Mouse (Mus musculus) limb, embryonic 13.5 days (tissue): ENCODE data around the gene C1qtnf7. TPM values are rescaled to one million over a fixed set of nuclear protein-coding genes. Genes with fewer than 3 reads are reported as not detected.

Experiments
- ATAC-seq: fragments of 200-750 bp; cut with Nextera tagmentation; 2 replicates; pipeline ENCODE4 v1.8.0; 2017; ENCODE audit warnings: low read depth, moderate number of reproducible peaks, moderate TSS enrichment; ENCODE audit not compliant: low FRiP score
- H3K27ac ChIP-seq: fragments of 300-500 bp; sonication (generic); 2 replicates; pipeline ENCODE4 v1.5.1; 2015; ENCODE audit warnings: inconsistent platforms, mild to moderate bottlenecking, moderate library complexity
- H3K27me3 ChIP-seq: fragments of 300-500 bp; sonication (generic); 2 replicates; pipeline ENCODE4 v1.6.1; 2015; ENCODE audit warnings: mild to moderate bottlenecking, inconsistent platforms
- H3K36me3 ChIP-seq: fragments of 300-500 bp; sonication (generic); 2 replicates; pipeline ENCODE4 v1.6.1; 2015; ENCODE audit warnings: inconsistent platforms, mild to moderate bottlenecking, moderate library complexity
- H3K4me1 ChIP-seq: fragments of 300-500 bp; sonication (generic); 2 replicates; pipeline ENCODE4 v1.6.1; 2015; ENCODE audit warnings: inconsistent platforms
- H3K4me2 ChIP-seq: fragments of 300-500 bp; sonication (generic); replicated peaks from 2 replicates; pipeline ENCODE4 v1.6.1; 2015; ENCODE audit warnings: inconsistent platforms, mild to moderate bottlenecking, moderate library complexity
- H3K4me3 ChIP-seq: fragments of 300-500 bp; sonication (generic); 2 replicates; pipeline ENCODE4 v1.5.1; 2015; ENCODE audit warnings: moderate library complexity, mild to moderate bottlenecking, inconsistent platforms
- H3K9ac ChIP-seq: fragments of 300-500 bp; sonication (generic); 2 replicates; pipeline ENCODE4 v1.6.1; 2015; ENCODE audit warnings: mild to moderate bottlenecking, inconsistent platforms
- H3K9me3 ChIP-seq: fragments of 300-500 bp; sonication (generic); 2 replicates; pipeline ENCODE4 v1.6.1; 2016; ENCODE audit warnings: inconsistent platforms
- WGBS: fragments of 180-500 bp; shearing (Covaris S2); methylation state at CpG from one replicate; pipeline ENCODE4 v1.1.7; 2015; 5-methylcytosine and 5-hydroxymethylcytosine counted together
- polyA plus RNA-seq: library from polyadenylated mRNA; unstranded; fragments of >200 nt; fragmentation: Nextera tagmentation; extraction: Ambion mirVana; gene quantifications from 2 replicates; pipeline ENCODE4 v1.2.1, GENCODE M21; 2015

Gene C1qtnf7
- polyA plus RNA-seq, 1 experiment from 2014 or later = 10.6 TPM

DNA sequence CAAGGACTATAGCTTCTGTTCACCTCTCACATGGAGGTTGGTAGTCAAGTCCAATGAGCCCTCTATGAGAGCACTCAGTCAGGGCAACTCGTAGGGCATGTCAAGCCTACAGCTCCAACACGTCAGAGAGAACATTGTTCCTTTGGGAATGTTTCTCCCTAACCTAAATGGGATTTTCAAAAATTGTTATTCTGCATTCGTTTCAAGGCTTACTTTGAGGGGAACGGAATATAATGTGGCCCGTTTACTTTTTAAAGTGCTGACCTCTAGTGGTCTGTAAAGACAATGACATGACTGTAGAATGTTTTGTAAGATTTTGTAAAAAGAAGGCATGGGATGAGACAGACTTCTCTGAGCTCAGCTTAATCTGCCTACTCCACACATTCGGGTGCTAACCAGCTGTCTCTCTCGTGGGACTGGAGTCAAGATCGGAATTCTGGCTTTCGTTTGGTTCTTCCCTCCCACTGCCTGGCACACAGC lies 119.3 kb downstream of the C1qtnf7 start:
- H3K4me3 ChIP-seq = no peak overlapping the region
- H3K4me2 ChIP-seq = no peak overlapping the region
- no peaks in the 10 kb centered on the region for H3K27me3 ChIP-seq
- H3K9ac ChIP-seq = no peak overlapping the region
- WGBS = 30% methylated on average over 9 of the region's 9 CpGs
- no peak overlapping the region for H3K27ac ChIP-seq
- H3K9me3 ChIP-seq = no peaks in the 10 kb centered on the region
- H3K4me1 ChIP-seq = no peaks in the 10 kb centered on the region
- ATAC-seq = no peak
- no peaks in the 10 kb centered on the region for H3K36me3 ChIP-seq

DNA sequence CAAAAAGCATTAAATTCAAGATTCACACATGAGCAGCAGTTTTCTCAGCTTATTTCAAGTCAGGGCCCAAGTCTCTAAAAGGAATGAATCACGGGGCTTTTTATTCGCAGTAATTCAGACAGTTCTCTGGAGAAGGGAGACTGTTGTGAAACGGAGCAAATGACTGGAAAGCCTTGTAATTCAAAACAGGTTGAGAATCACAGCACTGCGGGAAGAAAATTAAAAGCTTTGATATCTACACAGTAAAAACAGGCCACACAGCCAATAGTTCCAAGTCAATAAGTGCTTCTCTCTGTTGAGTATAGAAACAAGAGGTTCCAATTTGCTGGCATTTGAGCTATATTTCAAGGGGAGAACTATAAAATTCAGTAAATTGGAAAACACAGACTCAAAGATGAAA lies 129.7 kb downstream of the C1qtnf7 start:
- 14% methylated on average over 4 of the region's 4 CpGs for WGBS
- Histone ChIP-seq H3K27me3 (no peaks in the 10 kb centered on the region), H3K4me1 (peaks cover 6% of the 10 kb centered on the region; the same call in 1 of the 2 replicates), H3K4me2 (no peak overlapping the region), H3K9ac (no peak overlapping the region), H3K9me3 (no peaks in the 10 kb centered on the region), H3K36me3 (no peaks in the 10 kb centered on the region), H3K4me3 (no peak overlapping the region), H3K27ac (no peak overlapping the region)
- ATAC-seq = peak; percentile 75

DNA sequence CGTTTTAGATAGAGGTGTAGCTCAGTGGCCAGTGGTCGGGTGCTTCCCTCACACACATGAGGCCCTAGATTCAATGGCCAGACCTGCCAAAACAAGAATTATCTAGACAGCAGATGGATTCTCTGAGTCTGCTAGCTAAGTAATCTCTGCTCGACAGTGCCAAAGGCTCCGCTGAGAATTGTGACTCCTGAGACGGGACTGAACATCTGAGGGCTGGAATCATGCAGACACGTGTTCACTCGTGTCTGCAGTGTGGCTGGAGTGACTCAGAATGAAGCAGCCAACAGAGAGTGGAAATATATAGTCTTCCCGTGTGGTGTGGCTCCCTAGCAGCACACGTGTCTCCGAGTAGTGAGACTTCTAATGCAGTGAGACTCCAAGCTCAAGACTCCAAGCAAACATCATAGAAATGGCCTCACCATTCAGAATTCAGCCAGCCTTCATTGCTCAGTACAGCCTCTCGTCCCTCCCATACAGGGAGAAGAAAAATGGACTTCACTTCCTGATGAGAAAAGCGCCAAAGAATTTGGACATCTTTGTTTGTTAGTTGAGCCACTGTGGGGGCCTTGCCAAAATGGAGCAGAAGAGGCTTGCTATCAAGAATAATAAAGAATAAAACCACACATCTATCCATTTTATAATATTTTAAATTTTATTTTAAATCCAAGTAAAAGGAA lies 131.9 kb downstream of the C1qtnf7 start:
- H3K27me3 ChIP-seq = no peaks in the 10 kb centered on the region
- 83% methylated on average over 12 of the region's 12 CpGs for WGBS
- no peaks in the 10 kb centered on the region for H3K9me3 ChIP-seq
- no peak overlapping the region for H3K9ac ChIP-seq
- H3K27ac ChIP-seq = no peak overlapping the region
- peaks cover 6% of the 10 kb centered on the region; the same call in 1 of the 2 replicates for H3K4me1 ChIP-seq
- no peak overlapping the region for H3K4me3 ChIP-seq
- H3K36me3 ChIP-seq = no peaks in the 10 kb centered on the region
- no peak overlapping the region for H3K4me2 ChIP-seq
- ATAC-seq = no peak

DNA sequence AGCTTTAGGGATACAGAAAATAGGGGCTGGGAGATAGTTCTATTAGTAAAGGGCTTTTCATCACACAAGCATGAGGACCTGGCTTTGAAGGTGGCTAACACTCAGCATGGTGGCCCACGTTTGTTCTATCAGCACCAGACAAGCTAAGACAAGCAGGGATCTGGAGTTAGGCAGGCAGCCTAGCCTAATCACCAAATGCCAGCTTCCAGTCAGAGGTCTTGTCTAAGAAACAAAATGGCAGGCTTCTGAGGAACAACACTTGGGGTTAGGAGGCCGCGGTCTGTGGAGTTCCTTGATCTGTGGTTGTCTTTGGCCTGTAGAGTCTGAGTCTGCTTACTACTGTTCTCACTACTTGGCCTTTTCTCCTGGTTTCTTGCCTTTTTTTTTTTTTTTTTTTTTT lies 146.2 kb downstream of the C1qtnf7 start:
- no peaks in the 10 kb centered on the region for H3K36me3 ChIP-seq
- H3K9ac ChIP-seq = no peak overlapping the region; the same call in 1 of the 2 replicates
- WGBS = 82% methylated on average over 3 of the region's 3 CpGs
- peaks cover 26% of the 10 kb centered on the region for H3K4me1 ChIP-seq
- H3K9me3 ChIP-seq = no peaks in the 10 kb centered on the region
- no peaks in the 10 kb centered on the region for H3K27me3 ChIP-seq
- 0 out of 2 replicates have a peak overlapping the region, but pooled peaks have one; percentile 67 for H3K4me2 ChIP-seq
- H3K27ac ChIP-seq = peak overlapping the region; percentile 94
- ATAC-seq = no peak
- H3K4me3 ChIP-seq = no peak overlapping the region; the same call in 1 of the 2 replicates

DNA sequence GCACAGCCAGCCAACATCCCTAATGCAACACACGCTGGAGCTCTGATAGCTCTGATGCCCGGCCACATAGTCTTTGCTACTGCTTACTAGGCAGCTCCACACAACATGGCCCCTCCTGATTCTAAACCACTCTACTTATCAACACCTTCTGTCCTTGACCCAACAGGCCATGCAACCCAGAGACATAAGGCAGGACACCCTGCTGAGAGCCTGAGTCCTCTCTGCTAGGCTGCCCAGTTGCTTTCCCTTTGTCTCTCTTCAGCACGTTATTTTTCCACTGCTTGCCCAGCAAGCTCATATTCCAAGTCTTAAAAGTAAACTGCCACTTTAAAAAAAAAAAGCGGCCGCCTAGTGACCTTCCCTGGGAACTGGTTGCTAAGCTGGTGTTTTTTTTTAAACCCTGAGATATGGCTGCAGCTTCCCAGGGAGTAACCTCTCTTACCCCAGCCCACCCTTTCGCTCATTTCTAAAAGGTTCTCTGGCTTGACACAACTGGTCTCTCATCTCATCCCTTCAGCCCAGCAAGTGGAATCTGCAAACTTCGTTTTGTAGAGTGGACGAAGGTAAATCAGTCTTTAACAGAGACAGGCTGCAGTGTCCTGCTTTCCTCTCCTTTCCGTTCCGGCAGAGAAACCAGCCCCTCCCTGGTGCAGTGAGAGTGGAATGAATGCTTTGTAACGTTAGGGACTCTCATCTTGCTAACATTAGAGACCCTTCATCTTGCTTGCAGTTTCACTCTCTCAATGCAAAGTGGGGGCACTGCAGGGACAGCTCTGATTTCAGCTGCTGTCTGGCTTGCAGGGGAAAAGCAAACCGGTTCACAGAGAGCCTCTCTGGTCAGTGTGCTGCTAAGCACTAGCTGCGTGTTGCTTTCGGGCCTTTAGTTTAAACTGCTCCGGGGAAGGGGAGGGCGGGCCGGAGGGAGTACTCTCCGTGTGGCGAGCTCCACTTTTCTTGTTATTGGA lies 146.9 kb downstream of the C1qtnf7 start, which contains the start of gene Cc2d2a:
Cc2d2a (plus strand) TSS at position 350 of the 965 bp plus-strand sequence.
- Histone ChIP-seq H3K9me3 (no peaks in the 10 kb centered on the region), H3K9ac (peak within 1 kb of the TSS; percentile 72), H3K4me2 (peak within 1 kb of the TSS; percentile 67), H3K4me1 (peaks cover 26% of the 10 kb centered on the region), H3K27ac (peak within 1 kb of the TSS; percentile 94), H3K4me3 (peak within 1 kb of the TSS; percentile 49), H3K36me3 (no peaks in the 10 kb centered on the region), H3K27me3 (no peaks in the 10 kb centered on the region)
- 5% methylated on average over 19 of the region's 19 CpGs for WGBS
- peak; percentile 82 for ATAC-seq

DNA sequence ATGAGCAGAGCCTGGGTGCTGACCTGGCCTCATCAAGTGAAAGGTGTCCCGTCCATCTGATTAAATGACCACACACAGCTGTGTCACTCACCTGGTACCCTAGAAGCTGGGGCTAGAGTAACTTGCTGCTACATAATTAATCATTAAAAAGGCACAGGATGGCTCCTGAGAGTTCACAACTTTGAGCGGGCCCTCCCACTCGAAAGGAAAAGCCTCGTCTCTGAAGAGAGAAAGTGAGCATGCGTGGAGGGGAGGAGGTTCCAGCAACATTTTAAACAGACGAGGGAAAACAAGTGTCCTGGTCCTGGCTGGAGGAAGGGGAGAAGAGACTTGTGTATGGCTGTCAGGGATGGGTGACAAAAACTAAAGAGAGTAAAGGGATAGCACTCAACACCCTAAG lies 148.2 kb downstream of the C1qtnf7 start:
- H3K27ac ChIP-seq = no peak overlapping the region
- H3K9ac ChIP-seq = 0 out of 2 replicates have a peak overlapping the region, but pooled peaks have one; percentile 10
- no peaks in the 10 kb centered on the region for H3K36me3 ChIP-seq
- no peaks in the 10 kb centered on the region for H3K9me3 ChIP-seq
- ATAC-seq = no peak
- H3K27me3 ChIP-seq = no peaks in the 10 kb centered on the region
- peaks cover 26% of the 10 kb centered on the region for H3K4me1 ChIP-seq
- peak overlapping the region; percentile 19; the same call in 1 of the 2 replicates for H3K4me3 ChIP-seq
- WGBS = 44% methylated on average over 6 of the region's 6 CpGs
- H3K4me2 ChIP-seq = peak overlapping the region; percentile 67

DNA sequence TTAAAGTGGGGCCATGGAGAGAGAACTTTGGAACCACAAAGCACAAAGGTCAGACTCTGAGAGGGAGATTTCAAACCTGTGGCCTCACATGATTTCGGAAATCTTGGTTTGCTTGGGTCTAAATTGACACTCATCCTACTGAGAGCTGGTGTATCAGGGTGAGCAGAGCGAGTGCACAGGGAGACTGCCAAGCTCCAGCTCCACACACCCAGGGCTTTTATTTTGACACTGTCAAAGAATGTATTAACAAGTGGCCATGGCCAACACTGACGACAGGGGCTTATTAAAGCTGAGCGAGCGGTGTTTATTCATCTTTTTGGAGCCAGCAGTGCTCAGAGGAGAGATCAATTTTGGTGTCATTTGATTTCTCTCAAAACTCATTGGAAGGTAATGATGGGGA lies 149.8 kb downstream of the C1qtnf7 start:
- WGBS = 14% methylated on average over 5 of the region's 5 CpGs
- Histone ChIP-seq H3K4me2 (peak overlapping the region; percentile 49), H3K27me3 (no peaks in the 10 kb centered on the region), H3K36me3 (no peaks in the 10 kb centered on the region), H3K4me3 (peak overlapping the region; percentile 21), H3K27ac (no peak overlapping the region), H3K4me1 (peaks cover 26% of the 10 kb centered on the region), H3K9ac (no peak overlapping the region), H3K9me3 (no peaks in the 10 kb centered on the region)
- ATAC-seq = 0 out of 2 replicates have a peak, but pooled peaks have one; percentile 37

Other genes with a start within 250 kb of the C1qtnf7 start
- gene Cc2d2a, start 146.8 kb downstream of the C1qtnf7 start, polyA plus RNA-seq = 11.8 and 12.9 TPM in 2 replicates